Mouse (Mus musculus) forebrain, embryonic 12.5 days (tissue): ENCODE data around the gene Masp1. TPM values are rescaled to one million over a fixed set of nuclear protein-coding genes. Genes with fewer than 3 reads are reported as not detected.
A peak's percentile ranks its signal among the peaks of the same experiment; 100 is the strongest.

ENCODE experiments used
- ATAC-seq: fragments of 200-750 bp; cut with Nextera tagmentation; 2 replicates; pipeline ENCODE4 v1.8.0; 2017; ENCODE audit warnings: moderate TSS enrichment; ENCODE audit not compliant: low FRiP score
- H3K27ac ChIP-seq: fragments of 300-500 bp; sonication (generic); 2 replicates; pipeline ENCODE4 v1.5.1; 2016; ENCODE audit warnings: mild to moderate bottlenecking
- H3K27me3 ChIP-seq: fragments of 300-500 bp; sonication (generic); 2 replicates; pipeline ENCODE4 v1.6.1; 2016; ENCODE audit warnings: mild to moderate bottlenecking
- H3K36me3 ChIP-seq: fragments of 300-500 bp; sonication (generic); replicated peaks from 2 replicates; pipeline ENCODE4 v1.6.1; 2016; ENCODE audit warnings: mild to moderate bottlenecking
- H3K4me1 ChIP-seq: fragments of 300-500 bp; sonication (generic); 2 replicates; pipeline ENCODE4 v1.6.1; 2016
- H3K4me2 ChIP-seq: fragments of 300-500 bp; sonication (generic); 2 replicates; pipeline ENCODE4 v1.6.1; 2016; ENCODE audit warnings: mild to moderate bottlenecking, moderate library complexity
- H3K4me3 ChIP-seq: fragments of 300-500 bp; sonication (generic); replicated peaks from 2 replicates; pipeline ENCODE4 v1.5.1; 2016; ENCODE audit warnings: mild to moderate bottlenecking
- H3K9ac ChIP-seq: fragments of 300-500 bp; sonication (generic); 2 replicates; pipeline ENCODE4 v1.6.1; 2016; ENCODE audit warnings: mild to moderate bottlenecking
- H3K9me3 ChIP-seq: fragments of 300-500 bp; sonication (generic); 2 replicates; pipeline ENCODE4 v1.6.1; 2016
- WGBS: fragments of 180-500 bp; shearing (Covaris S2); methylation state at CpG from one replicate; pipeline ENCODE4 v1.1.7; 2016; 5-methylcytosine and 5-hydroxymethylcytosine counted together
- polyA plus RNA-seq: library from polyadenylated mRNA; unstranded; fragments of >200 nt; fragmentation: Nextera tagmentation; extraction: Ambion mirVana; gene quantifications from 2 replicates; pipeline ENCODE4 v1.2.1, GENCODE M21; 2016

Gene Masp1
- polyA plus RNA-seq, 1 experiment from 2014 or later, result 42.4 TPM

DNA sequence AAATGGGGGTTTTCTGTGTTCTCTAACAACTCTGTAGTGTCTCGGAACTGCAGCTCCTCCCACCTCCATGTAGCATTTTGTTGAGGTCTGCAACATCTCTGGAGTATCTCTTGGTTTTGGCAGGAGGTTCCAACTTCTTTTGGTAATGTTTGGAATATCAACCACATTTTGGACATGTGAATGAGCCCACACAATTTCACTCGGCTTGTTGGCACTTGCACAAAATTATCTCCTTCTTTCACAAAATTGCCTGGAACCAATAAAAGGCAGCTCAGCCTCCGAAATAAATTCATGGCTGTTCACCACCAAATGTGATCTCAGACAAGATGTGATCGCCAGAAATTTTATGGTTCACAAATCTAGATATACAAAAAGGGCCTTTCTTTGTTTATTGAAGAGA, 8.6 kb upstream of the Masp1 start:
- Histone ChIP-seq H3K27ac (no peak overlapping the region), H3K36me3 (no peaks in the 10 kb centered on the region), H3K4me3 (no peak overlapping the region), H3K9me3 (no peaks in the 10 kb centered on the region), H3K27me3 (no peaks in the 10 kb centered on the region), H3K9ac (no peak overlapping the region), H3K4me1 (no peaks in the 10 kb centered on the region), H3K4me2 (no peak overlapping the region)
- WGBS, result 85% methylated on average over 4 of the region's 4 CpGs
- no peak for ATAC-seq

DNA sequence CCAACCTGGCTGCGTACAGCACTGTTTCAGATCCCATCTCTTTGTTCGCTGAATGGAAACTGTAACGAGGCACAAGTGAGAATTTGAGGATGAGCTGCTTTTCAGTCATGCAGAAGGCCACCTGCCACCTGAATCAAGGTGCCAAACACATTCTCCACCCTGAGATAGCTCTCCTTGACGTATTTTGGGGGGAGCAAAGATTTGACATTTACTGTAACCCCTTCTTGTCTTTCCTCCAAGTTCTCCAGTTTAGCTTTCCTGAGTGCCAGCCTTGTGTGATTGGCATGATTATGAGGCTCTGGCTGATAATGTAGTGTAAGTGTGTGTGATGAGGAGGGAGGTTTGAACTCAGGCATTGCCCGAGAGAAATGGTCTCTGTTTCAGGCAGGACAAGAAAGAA, 1.5 kb upstream of the Masp1 start:
- Histone ChIP-seq H3K4me2 (no peak overlapping the region), H3K9me3 (no peaks in the 10 kb centered on the region), H3K27ac (no peak overlapping the region), H3K27me3 (no peaks in the 10 kb centered on the region), H3K9ac (no peak overlapping the region), H3K4me3 (no peak overlapping the region), H3K4me1 (peaks cover 52% of the 10 kb centered on the region), H3K36me3 (no peaks in the 10 kb centered on the region)
- WGBS, result 72% methylated on average over 5 of the region's 5 CpGs
- no peak for ATAC-seq

DNA sequence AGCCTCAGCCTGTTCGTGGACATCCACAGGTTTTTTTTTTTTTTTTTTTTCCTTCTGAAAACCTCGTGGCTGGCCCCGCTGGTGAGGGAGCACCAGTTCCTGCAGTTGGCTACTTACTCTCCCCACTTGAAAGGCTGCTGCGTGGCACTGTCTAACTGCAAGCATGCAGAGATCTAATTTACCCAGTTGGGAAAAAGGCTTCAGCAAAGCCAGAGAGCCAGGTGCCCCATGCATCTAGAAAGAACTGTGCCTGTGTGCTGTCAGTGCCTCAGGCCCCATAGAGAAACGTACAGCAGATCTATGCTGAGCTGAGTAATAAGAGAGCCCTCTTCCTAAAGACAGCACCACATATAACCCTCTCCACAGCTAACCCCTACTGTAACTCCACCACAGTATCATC, 477 bp upstream of the Masp1 start:
- Histone ChIP-seq H3K4me3 (peak overlapping the region; percentile 54), H3K36me3 (no peaks in the 10 kb centered on the region), H3K9me3 (no peaks in the 10 kb centered on the region), H3K27ac (peak overlapping the region; percentile 93), H3K9ac (peak overlapping the region; percentile 70; the same call in 1 of the 2 replicates), H3K27me3 (no peaks in the 10 kb centered on the region), H3K4me1 (peaks cover 57% of the 10 kb centered on the region), H3K4me2 (peak overlapping the region; percentile 69)
- 9% methylated on average over 5 of the region's 5 CpGs for WGBS
- 0 out of 2 replicates have a peak, but pooled peaks have one; percentile 12 for ATAC-seq

DNA sequence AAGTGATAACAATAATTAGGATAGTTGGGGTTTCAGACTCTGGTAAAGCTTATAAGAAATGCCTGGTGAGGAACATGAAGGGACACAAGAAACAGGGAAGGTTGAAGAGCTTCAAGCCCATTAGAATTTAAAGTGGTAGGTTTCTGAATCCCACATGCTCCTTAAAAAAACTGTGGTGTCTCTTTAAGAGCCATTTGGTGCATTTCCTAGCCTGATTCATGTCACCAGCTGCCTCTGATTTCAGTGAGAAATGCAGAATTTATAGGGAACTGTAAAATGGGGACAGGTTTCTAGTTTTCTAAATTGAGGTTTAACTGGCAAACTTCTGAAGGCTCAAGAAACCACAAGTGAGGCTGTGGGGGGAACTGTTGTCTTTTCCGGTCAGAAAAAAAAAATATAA, 844 bp downstream of the Masp1 start:
- Histone ChIP-seq H3K36me3 (no peaks in the 10 kb centered on the region), H3K27me3 (no peaks in the 10 kb centered on the region), H3K27ac (peak overlapping the region; percentile 93), H3K9me3 (no peaks in the 10 kb centered on the region), H3K4me3 (peak overlapping the region; percentile 54), H3K4me1 (peaks cover 63% of the 10 kb centered on the region), H3K9ac (peak overlapping the region; percentile 70), H3K4me2 (peak overlapping the region; percentile 69)
- 14% methylated on average over 1 of the region's 1 CpGs for WGBS
- no peak for ATAC-seq

DNA sequence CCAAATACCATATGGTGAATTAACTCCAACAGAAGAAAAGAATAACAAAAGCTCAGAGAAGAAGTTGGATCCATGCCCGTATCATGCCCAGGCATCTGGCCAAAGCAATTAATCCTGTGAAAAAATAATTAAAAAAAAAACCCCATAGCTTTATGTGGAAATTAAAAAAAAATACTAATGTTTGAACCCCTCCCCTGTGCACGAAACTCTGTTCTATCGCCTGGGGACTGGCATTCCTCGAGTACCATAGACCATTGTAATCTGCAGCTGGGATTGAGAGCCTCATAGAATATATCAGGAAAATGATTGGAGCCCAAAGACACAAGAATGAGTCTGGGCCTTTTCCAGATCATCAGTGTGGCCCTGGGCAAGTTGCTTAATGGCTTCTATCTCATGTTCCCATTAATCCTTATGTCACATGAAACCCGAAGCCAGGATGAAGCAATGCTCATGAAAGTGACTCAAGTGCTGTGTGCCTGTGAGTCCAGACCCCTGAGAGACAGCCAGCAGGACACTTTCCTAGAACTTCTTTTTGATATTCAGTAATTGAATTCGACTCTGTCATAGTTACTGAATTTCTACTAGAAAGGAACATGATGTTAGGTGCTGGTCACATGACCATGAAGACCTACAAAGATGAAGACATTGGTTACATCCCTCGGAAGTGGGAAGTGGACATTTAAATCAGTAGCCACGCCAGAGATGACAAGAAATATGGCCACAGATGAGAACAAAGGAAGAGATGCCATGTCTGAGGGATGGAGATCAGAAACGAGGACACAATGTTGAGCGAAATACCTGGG, 1.8 kb downstream of the Masp1 start:
- 76% methylated on average over 10 of the region's 10 CpGs for WGBS
- Histone ChIP-seq H3K27me3 (no peaks in the 10 kb centered on the region), H3K9me3 (no peaks in the 10 kb centered on the region), H3K9ac (no peak overlapping the region; the same call in 1 of the 2 replicates), H3K4me3 (peak overlapping the region; percentile 54), H3K4me2 (peak overlapping the region; percentile 69), H3K27ac (peak overlapping the region; percentile 93), H3K36me3 (peaks cover under 1% of the 10 kb centered on the region; the same call in 1 of the 2 replicates), H3K4me1 (peaks cover 63% of the 10 kb centered on the region)
- ATAC-seq, result no peak

DNA sequence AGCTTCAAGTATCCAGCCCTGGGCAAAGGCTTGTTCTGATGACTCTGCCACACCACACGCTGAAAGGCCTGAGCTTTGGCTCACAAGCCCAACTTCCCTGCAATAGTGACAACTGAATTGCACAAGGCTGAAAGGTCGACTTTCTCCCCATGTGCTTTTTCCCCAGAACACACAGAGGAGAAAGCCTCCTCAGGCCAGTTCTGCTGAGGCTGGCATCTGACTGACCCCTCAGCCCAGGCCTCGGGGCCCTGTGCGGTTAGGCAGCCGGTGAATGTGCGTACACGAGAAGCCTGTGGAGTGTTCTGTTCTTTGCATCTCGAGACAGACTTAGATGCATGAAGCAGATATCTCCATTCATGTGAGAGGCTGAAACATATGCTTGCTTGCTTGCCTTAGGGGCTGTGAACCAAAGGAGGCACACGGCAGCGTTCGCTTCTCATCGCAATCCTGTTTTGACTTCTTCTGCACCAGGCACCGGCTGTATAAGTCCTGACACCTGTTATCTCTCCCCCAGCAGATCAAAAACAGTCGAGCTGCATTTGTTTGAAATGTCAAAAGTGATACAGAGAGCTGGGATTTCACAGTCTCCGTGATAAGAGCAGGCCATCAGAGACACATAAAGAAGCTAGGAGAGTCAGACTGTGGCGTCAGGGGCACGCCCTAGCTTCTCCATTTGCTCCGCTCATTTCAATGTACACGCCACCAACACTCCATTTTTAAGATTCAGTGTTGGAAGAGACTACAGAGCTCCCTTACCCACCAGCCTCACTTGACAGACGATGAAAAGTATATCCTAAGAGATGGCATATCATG, 2.7 kb downstream of the Masp1 start:
- H3K27ac ChIP-seq, result peak overlapping the region; percentile 79
- H3K4me2 ChIP-seq, result peak overlapping the region; percentile 69
- ATAC-seq, result peak; percentile 31; the same call in 1 of the 2 replicates
- H3K9me3 ChIP-seq, result no peaks in the 10 kb centered on the region
- peaks cover 61% of the 10 kb centered on the region for H3K4me1 ChIP-seq
- peak overlapping the region; percentile 46 for H3K9ac ChIP-seq
- H3K27me3 ChIP-seq, result no peaks in the 10 kb centered on the region
- H3K36me3 ChIP-seq, result peaks cover 9% of the 10 kb centered on the region; the same call in 1 of the 2 replicates
- WGBS, result 72% methylated on average over 20 of the region's 20 CpGs
- peak overlapping the region; percentile 14; the same call in 1 of the 2 replicates for H3K4me3 ChIP-seq

DNA sequence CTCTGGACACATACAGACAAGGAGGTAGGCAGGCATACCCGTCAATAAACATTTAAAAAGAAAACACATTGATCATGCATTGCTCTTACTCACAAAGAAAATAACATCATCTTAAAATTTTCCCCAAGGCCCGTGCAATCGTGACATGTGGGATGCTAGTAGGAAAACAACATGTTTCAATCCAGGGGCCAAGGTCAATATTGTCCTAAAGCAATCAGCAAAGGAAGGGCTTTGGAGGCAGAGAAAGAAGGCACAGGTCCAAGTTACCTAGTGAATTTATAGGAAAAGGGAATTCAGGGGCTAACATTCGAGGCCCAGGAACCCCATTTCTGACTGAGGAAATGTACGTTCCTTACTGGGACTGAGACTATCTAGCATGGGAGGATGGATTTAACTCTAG, 3.4 kb downstream of the Masp1 start:
- no peak overlapping the region for H3K9ac ChIP-seq
- H3K4me1 ChIP-seq, result peaks cover 55% of the 10 kb centered on the region
- H3K36me3 ChIP-seq, result peaks cover 15% of the 10 kb centered on the region
- H3K27me3 ChIP-seq, result no peaks in the 10 kb centered on the region
- no peak for ATAC-seq
- no peak overlapping the region for H3K4me3 ChIP-seq
- WGBS, result 89% methylated on average over 5 of the region's 5 CpGs
- H3K4me2 ChIP-seq, result peak overlapping the region; percentile 69; the same call in 1 of the 2 replicates
- peak overlapping the region; percentile 79; the same call in 1 of the 2 replicates for H3K27ac ChIP-seq
- H3K9me3 ChIP-seq, result no peaks in the 10 kb centered on the region

DNA sequence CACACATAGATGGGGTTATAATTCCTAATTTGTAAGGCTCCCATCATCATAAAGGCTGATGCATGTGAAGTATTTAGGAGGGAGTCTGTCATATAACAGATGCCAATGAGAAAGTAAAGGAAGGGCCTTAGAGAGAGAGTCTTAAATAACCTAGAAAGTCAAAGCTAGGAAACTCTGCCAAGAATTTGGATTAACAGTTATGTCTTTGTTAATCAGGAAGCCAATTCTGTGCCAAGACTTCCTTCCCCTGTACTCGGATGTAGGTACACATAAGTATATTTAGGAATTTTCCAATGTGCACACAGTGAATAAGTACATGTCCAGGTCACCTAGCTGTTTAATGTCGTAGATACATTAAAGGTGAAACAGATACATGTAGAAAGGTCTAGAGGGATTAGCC, 4.0 kb downstream of the Masp1 start:
- Histone ChIP-seq H3K4me1 (peaks cover 50% of the 10 kb centered on the region), H3K27ac (no peak overlapping the region), H3K9me3 (no peaks in the 10 kb centered on the region), H3K36me3 (peaks cover 21% of the 10 kb centered on the region), H3K4me2 (no peak overlapping the region), H3K9ac (no peak overlapping the region), H3K27me3 (no peaks in the 10 kb centered on the region), H3K4me3 (no peak overlapping the region)
- ATAC-seq, result no peak
- WGBS, result 75% methylated on average over 2 of the region's 2 CpGs

DNA sequence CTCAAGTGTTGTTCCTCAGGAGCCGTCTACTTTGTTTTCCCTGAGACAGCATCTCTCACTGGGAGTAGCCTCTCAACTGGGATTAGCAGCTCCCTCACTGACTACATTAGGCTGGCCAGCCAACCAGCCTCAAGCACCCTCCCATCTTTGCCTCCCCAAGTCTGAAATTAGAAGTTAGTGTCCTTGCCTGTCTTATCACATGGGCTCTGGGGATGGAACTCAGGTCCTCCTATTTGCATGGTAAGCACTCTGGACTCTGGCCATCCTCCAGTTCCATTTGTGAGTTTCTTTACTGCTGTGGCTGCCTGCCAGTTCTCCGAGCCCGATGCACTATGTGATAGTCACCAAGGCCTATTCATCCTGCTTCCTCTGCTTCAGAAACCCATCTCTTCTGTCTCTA, 4.8 kb downstream of the Masp1 start:
- Histone ChIP-seq H3K4me3 (no peak overlapping the region), H3K4me2 (no peak overlapping the region), H3K9me3 (no peaks in the 10 kb centered on the region), H3K4me1 (peaks cover 41% of the 10 kb centered on the region), H3K9ac (no peak overlapping the region), H3K27ac (no peak overlapping the region), H3K27me3 (no peaks in the 10 kb centered on the region), H3K36me3 (peaks cover 30% of the 10 kb centered on the region)
- 65% methylated on average over 3 of the region's 3 CpGs for WGBS
- ATAC-seq, result no peak

DNA sequence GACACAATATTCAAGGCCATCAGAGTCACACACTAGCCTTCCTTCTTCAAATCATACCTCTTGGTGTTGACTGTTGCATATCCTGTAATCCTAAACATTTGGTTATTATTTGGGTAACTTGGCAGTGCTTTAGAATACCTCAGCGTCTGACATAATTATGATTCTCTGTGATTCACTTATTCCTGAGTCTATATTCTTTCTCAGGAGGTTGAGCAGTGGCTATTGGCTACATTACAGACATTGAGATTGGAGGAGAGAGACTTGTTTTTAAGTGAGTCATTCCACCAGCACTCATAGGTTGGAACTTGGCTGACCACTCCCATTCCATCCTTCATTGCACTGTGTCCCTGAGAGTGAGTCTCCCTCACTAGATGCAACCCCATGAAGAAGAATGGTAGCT, 7.2 kb downstream of the Masp1 start:
- 100% methylated on average over 1 of the region's 1 CpGs for WGBS
- Histone ChIP-seq H3K9ac (no peak overlapping the region), H3K27ac (no peak overlapping the region), H3K27me3 (no peaks in the 10 kb centered on the region), H3K4me1 (peaks cover 24% of the 10 kb centered on the region), H3K4me3 (no peak overlapping the region), H3K9me3 (no peaks in the 10 kb centered on the region), H3K4me2 (no peak overlapping the region), H3K36me3 (peaks cover 39% of the 10 kb centered on the region)
- ATAC-seq, result no peak

DNA sequence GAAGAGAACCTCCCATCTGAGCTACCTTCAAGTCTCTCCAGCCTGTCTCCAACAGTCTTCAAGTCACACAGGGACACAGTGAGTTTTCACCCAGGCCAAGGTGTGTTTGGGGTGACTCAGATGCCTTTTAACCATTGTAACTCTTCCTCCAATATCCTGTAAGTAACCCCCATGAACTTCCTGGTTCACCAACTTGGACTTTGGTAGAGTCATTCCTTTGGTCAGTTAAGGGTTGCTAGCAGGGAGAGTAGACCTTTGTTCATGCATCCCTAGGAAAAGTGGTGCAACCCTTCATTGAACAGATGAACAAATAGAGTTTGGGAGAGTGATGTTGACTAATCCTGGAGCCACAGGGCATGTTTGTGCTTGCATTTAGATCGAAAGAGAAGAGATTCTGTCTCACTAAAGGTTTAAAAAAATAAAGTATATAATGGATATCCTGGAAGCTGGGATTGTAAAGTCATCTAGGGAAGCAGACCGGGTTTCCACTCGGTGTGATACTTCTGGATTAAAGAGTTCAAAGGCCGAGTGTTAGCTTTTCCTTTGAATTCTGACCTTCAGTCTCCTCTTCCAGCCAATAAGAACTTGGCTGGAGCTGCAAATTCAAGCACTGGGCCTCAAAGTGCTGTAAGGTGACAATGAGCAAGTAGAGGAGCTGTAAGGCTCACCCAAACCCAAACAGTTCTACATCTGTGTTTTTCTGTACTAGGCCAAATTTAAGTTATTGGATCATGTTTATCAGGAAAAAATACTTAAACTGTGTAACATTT, 9.3 kb downstream of the Masp1 start:
- ATAC-seq, result no peak
- peaks cover 13% of the 10 kb centered on the region for H3K4me1 ChIP-seq
- H3K4me2 ChIP-seq, result no peak overlapping the region
- peaks cover 39% of the 10 kb centered on the region for H3K36me3 ChIP-seq
- 81% methylated on average over 4 of the region's 4 CpGs for WGBS
- no peaks in the 10 kb centered on the region for H3K9me3 ChIP-seq
- no peaks in the 10 kb centered on the region for H3K27me3 ChIP-seq
- H3K4me3 ChIP-seq, result no peak overlapping the region
- H3K27ac ChIP-seq, result no peak overlapping the region
- no peak overlapping the region for H3K9ac ChIP-seq
